Mouse (Mus musculus) MEL (cell line): Measurements from ENCODE around the gene Slc30a10.

ENCODE experiments used
- CHD1 ChIP-seq: IDR thresholded peaks from 2 replicates; pipeline ENCODE4 v1.6.1; 2012; ENCODE audit warnings: low read depth, mild to moderate bottlenecking, inconsistent platforms, low read length, improper control_type of control experiment
- CHD2 ChIP-seq: IDR thresholded peaks from 2 replicates; pipeline ENCODE4 v1.6.1; 2011; ENCODE audit warnings: low read length, improper control_type of control experiment
- CTCF ChIP-seq, 3 experiments: IDR thresholded peaks in 2 of 3; conservative IDR thresholded peaks in 1 of 3; 2 replicates each; pipeline ENCODE4 v1.5.1; 2011 to 2012; ENCODE audit warnings: low read length in 3 of 3, low read depth in 2 of 3, mild to moderate bottlenecking in 2 of 3, improper control_type of control experiment in 1 of 3, inconsistent platforms in 1 of 3, mixed read lengths in 1 of 3, moderate library complexity in 1 of 3; ENCODE audit not compliant: control insufficient read depth in 1 of 3, insufficient read depth in 1 of 3, poor library complexity in 1 of 3, severe bottlenecking in 1 of 3
- E2F4 ChIP-seq: IDR thresholded peaks from 2 replicates; pipeline ENCODE4 v1.6.1; 2011; ENCODE audit warnings: low read depth, low read length, improper control_type of control experiment, borderline replicate concordance
- EP300 ChIP-seq, 2 experiments: IDR thresholded peaks; 2 replicates each; pipeline ENCODE4 v1.6.1; 2011; ENCODE audit warnings: improper control_type of control experiment in 2 of 2, low read length in 2 of 2, low read depth in 1 of 2, mild to moderate bottlenecking in 1 of 2
- GATA1 ChIP-seq: IDR thresholded peaks from 2 replicates; pipeline ENCODE4 v1.6.1; 2011; ENCODE audit warnings: low read depth, low read length, improper control_type of control experiment
- HCFC1 ChIP-seq: IDR thresholded peaks from 2 replicates; pipeline ENCODE4 v1.6.1; 2012; ENCODE audit warnings: low read depth, mild to moderate bottlenecking, inconsistent platforms, low read length, improper control_type of control experiment, moderate library complexity
- MAZ ChIP-seq: IDR thresholded peaks from 2 replicates; pipeline ENCODE4 v1.6.1; 2012; ENCODE audit warnings: low read depth, mild to moderate bottlenecking, inconsistent platforms, low read length, improper control_type of control experiment
- MYC ChIP-seq: IDR thresholded peaks from 2 replicates; pipeline ENCODE4 v1.6.1; 2011; ENCODE audit warnings: low read depth, mild to moderate bottlenecking, low read length, improper control_type of control experiment, moderate library complexity
- POLR2A ChIP-seq, 2 experiments: IDR thresholded peaks; 2 replicates each; pipeline ENCODE4 v1.6.1; 2011 to 2012; ENCODE audit warnings: low read length in 2 of 2, mild to moderate bottlenecking in 2 of 2, control low read depth in 1 of 2, improper control_type of control experiment in 1 of 2, low read depth in 1 of 2, moderate library complexity in 1 of 2; ENCODE audit not compliant: control insufficient read depth in 1 of 2, insufficient read depth in 1 of 2, poor library complexity in 1 of 2
- USF1 ChIP-seq: IDR thresholded peaks from 2 replicates; pipeline ENCODE4 v1.6.1; 2014; ENCODE audit warnings: low read depth, mild to moderate bottlenecking, inconsistent platforms, low read length, improper control_type of control experiment, moderate library complexity
- ZNF384 ChIP-seq: IDR thresholded peaks from 2 replicates; pipeline ENCODE4 v1.6.1; 2012; ENCODE audit warnings: low read depth, mild to moderate bottlenecking, inconsistent platforms, low read length, improper control_type of control experiment

DNA sequence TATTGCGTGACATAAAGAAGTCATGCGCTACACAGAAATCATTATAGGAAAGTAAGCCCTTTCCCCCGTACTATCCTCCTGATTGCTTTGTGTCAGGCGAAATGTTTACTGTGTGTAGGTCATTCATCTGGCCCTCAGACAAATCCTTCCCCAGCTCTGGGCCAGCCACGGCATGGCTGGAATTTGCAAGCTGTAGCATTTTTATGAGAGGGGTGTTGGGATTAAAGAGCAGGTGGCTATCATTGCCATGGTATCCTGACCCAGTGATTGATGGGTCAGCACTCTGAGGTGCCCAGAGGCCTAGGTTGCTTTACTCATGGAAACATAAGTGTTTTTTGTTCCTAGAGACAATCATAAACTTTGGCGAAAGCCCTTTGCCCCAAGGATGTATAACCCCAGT lies 35.2 kb downstream of the Slc30a10 start:
- TF ChIP-seq CTCF (IDR thresholded peaks at IDR 0.05 in 2 of 3, conservative IDR thresholded peaks at IDR 0.05 in 1 of 3; ENCODE audit: control insufficient read depth in 1 of 3, insufficient read depth in 1 of 3, low read depth in 2 of 3, low read length in 3 of 3, poor library complexity in 1 of 3, severe bottlenecking in 1 of 3) (no peak), CHD1 (no peak), MAZ (no peak), ZNF384 (no peak), HCFC1 (no peak), GATA1 (no peak), USF1 (no peak), E2F4 (no peak), POLR2A (IDR thresholded peaks at IDR 0.05; ENCODE audit: control insufficient read depth in 1 of 2, insufficient read depth in 1 of 2, low read depth in 1 of 2, low read length in 2 of 2, poor library complexity in 1 of 2) (no peak), MYC (no peak), EP300 (IDR thresholded peaks at IDR 0.05; ENCODE audit: low read depth in 1 of 2, low read length in 2 of 2) (no peak), CHD2 (no peak)
